Mouse (Mus musculus): Measurements from ENCODE around the gene Cpb2. TPM values are rescaled to one million over a fixed set of nuclear protein-coding genes. Genes with fewer than 3 reads are reported as not detected.

Gene Cpb2
- total RNA-seq, 4 experiments from 2014 or later = not detected

Small RNAs within 50 kb of the gene (microRNA-seq; reads per million reads assigned to microRNA genes)
- gene Gm44482 = 0 reads per million in 2 experiments

Other genes with a start within 250 kb of the Cpb2 start
- 10 to 100 TPM in 1 of 4 experiments, 1 to 10 TPM in 2, under 1 TPM in 1; 0.41 to 10.9 (median 4.6) TPM for gene Rubcnl, start 226.3 kb upstream of the Cpb2 start, total RNA-seq (2022)
- gene Lrrc63, start 111.4 kb upstream of the Cpb2 start, total RNA-seq (2022) = under 1 TPM in 1 of 4 experiments, not detected in 3; 0.22 TPM
- 10 to 100 TPM; 17.9 to 35.1 (median 25.2) TPM for gene Lcp1, start 111.2 kb upstream of the Cpb2 start, total RNA-seq (2022)
- 10 to 100 TPM; 26.6 to 43.2 (median 34.4) TPM for gene Zc3h13, start 42.1 kb downstream of the Cpb2 start, total RNA-seq (2022)
- gene Siah3, start 213.7 kb downstream of the Cpb2 start, total RNA-seq (2022) = under 1 TPM; 0.07 to 0.25 (median 0.17) TPM